Mouse (Mus musculus) megakaryocyte, embryonic 14.5 days (primary cell): Measurements from ENCODE around the gene Rnd2.

ENCODE experiments used
- FLI1 ChIP-seq: IDR thresholded peaks from 2 replicates; pipeline ENCODE4 v1.6.1; 2012; ENCODE audit warnings: low read length, inconsistent platforms, mixed read lengths
- GATA1 ChIP-seq: IDR thresholded peaks from 3 replicates; pipeline ENCODE4 v1.6.1; 2012; ENCODE audit warnings: mixed read lengths, low read length, inconsistent platforms, borderline replicate concordance

DNA sequence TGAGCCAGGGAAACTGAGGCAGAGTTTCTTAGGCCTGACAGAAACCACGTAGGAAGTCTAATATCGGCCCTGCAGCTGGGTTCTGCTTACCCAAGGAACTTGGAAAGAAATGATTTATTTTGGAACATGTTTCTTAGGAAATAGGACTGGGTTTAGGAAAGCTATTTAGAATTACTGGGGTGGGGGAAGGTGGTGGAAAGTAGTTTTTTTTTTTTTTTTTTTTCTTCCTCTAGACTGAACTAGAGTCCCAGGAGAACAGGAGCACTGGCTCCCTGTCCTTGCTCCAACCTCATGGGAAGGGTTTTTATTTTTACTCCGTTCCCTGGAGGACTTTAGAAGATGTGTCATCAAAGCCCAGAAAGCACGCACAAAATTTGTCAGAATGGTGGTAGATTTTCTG is 4.4 kb downstream of the Rnd2 start:
- TF ChIP-seq GATA1 (no peak), FLI1 (no peak)
